Mouse (Mus musculus): ENCODE results near the gene Oxct1.

The Oxct1 gene

DNA sequence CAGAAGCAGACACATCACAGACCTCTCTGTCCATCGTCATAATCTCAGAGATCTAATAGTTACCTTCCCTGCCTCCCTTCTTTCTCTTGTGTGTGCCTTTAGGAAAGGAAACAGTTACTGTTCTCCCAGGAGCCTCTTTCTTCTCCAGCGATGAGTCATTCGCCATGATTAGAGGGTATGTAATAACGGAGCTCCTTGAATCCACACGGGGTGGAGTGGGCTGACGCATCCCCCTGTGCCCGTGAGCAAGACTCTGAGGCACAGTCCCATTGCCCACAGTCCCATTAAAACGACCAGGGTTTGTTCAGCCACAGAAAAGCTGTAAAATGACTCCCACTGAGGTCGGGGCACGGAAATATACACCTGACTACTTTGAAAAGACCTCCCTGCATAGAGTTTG lies 74.8 kb downstream of the Oxct1 start:
- in situ Hi-C loops (cut with MboI; ENCODE audit: low sequenced_read_pairs), result no loop called here

DNA sequence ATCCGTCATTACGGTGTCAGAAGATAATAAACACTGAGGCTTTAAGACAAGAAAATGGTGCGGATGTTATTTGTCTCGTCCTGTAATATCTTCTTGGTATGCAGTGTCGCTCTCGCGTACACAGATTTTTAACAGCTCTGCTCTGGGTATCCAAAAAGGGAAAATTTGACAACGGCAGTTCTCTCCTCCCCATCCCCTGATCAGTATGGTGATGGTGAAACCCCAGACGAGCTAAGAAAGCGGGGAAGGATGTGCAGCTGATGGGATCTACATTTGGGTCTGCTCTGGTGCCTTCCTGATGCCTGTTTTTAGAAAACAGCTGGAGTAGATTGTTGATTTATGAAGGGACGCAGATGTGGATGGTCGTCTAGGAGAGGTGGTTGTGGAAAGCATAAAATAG lies 78.1 kb downstream of the Oxct1 start:
- in situ Hi-C loops (cut with MboI; ENCODE audit: low sequenced_read_pairs), result no loop called here

DNA sequence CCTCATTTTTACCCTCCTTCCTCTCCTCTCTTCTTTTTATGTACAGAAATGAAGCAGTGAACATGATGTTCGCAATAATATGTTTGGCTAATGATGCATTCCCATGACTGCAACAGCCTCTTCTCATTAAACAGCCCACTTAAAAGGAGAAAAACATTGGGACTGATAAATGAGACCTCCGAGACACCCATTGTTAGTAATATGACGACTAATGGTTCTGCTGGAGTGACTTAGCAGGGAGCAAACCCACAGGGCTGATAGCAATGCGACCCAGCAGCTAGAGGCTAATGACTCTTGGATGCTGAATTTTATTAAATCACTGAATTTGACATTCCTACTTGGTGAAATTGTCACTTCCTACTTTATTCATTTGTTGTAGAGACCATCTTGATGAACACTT lies 79.3 kb downstream of the Oxct1 start:
- in situ Hi-C loops (cut with MboI; ENCODE audit: low sequenced_read_pairs), result no loop called here

DNA sequence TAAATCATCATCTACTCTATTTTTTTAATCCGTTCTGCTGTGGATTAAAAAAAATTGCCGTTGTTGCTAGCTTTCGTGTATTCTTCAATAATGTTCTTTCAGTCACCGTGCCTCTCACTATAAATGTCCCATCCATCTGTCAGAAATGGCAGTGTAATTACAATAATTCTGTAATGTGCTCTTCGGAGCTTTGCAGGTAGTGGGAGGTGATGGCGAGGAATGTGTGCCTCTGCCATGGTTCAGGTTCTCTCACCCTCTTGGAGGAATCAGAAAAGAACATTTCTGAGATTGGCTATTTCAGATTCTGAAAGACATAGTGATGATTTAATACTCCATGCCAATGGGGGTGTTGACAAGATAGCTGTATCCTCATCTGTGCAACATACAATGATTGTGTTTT lies 93.8 kb downstream of the Oxct1 start:
- in situ Hi-C loops (cut with MboI; ENCODE audit: low sequenced_read_pairs), result no loop called here

DNA sequence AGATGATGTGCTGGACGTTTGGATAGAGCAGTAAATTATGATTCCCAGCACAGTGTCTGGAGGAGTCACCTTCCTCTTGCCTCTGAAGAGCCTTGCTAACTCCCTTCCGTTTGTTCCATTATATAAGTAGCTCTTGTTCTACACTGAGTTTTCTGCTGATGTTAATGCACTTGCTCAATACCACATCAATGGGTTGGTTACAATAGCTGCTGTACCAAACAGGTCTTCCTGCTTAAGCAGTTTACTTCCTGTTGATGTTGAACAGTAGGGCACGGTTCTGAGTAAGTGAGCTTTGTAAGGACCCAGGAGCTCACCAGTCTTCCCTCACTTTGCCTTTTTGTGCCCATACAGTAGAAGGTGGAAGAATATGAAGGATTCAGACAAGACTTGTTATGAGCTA lies 98.5 kb downstream of the Oxct1 start:
- in situ Hi-C loops (cut with MboI; ENCODE audit: low sequenced_read_pairs), result no loop called here

DNA sequence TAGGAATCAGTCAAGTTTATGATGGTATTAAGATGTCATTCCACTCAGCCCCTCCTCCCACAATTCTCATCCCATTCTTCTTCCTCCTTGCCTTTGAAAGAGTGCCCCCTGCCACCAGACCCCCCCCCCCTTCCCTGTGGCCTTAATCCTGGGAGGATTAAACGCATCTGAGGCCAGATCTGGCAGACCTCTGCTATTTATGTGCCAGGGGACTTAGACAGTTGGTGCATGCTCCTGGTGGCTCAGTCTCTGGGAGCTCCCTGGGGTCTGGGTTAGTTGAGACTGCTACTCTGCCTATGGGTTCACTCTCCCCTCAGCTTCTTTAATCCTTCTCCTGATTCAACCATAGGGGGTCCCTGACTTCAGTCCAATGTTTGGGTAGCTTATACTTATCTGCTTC lies 112.3 kb downstream of the Oxct1 start:
- in situ Hi-C loops (cut with MboI; ENCODE audit: low sequenced_read_pairs), result no loop called here

GRCm38 (mm10) chr15:4139516-4139915 lies 113.3 kb downstream of the Oxct1 start:
- in situ Hi-C loops (cut with MboI; ENCODE audit: low sequenced_read_pairs), result no loop called here

- in situ Hi-C loops (cut with MboI; ENCODE audit: low sequenced_read_pairs), result no loop called here
Observed at GRCm38 (mm10) chr15:4145352-4145751, 119.2 kb downstream of the Oxct1 start.

DNA sequence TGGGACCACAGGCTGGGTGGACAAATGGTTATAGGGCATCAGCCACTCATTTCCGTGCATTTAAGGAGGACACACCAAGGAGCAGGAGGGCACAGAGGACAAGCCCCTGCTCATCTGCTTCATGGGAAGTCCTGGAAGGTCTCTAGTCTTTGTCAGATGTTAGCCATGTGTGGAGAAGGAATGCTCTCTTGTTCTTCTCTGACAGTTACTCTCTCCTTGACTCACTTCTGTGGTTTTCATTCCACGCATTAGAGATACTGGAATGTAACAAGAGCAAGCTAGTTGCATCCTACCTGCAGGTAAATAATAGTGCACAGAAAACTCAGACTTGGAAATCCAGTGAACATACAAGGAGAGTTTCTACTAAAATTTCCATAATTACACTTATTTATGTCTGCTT lies 121.5 kb downstream of the Oxct1 start:
- in situ Hi-C loops (cut with MboI; ENCODE audit: low sequenced_read_pairs), result no loop called here

GRCm38 (mm10) chr15:4148649-4149389 lies 122.6 kb downstream of the Oxct1 start:
- in situ Hi-C loops (cut with MboI; ENCODE audit: low sequenced_read_pairs), result no loop called here

GRCm38 (mm10) chr15:4154646-4155045 lies 128.5 kb downstream of the Oxct1 start:
- in situ Hi-C loops (cut with MboI; ENCODE audit: low sequenced_read_pairs), result no loop called here

DNA sequence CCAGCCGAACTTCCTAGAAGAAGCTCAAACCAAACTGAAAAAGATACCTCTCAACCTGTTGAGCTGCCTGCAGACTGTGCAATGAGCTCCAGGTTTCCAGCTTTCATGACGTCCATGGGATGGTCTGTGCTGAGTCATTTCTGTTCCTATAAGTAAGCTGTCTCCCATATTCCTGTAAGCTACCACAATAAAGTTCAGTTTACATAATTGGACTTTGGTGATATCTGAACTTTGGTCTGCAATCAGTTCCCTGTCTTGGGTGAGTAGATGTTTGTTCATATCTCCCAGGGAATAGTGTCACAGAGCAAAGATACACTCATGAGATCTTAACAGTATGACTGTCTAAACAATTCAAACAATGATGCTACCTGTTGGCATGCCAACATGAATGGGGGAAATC lies 141.8 kb downstream of the Oxct1 start:
- in situ Hi-C loops (cut with MboI; ENCODE audit: low sequenced_read_pairs), result no loop called here

GRCm38 (mm10) chr15:4171600-4171999 lies 145.4 kb downstream of the Oxct1 start:
- in situ Hi-C loops (cut with MboI; ENCODE audit: low sequenced_read_pairs), result no loop called here

DNA sequence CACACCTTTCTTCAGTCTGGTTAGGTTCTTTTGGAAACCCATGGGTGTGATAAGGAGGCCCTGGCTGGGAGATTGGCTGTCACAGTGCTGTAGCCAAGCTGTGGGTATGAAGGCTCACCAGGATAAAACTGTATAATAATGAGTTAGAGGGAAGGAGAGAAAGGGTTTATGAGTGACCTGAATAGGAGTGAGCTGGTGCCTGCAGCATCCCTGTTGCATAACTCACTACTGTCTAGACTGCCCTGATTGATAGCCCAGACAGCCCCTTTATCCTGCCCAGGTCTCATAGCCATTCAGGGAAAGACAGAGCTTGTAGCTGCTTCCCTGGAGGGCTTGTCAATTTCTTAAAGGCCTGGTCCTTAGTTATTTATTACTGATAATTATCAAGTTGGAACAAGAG lies 171.7 kb downstream of the Oxct1 start:
- in situ Hi-C loops (cut with MboI; ENCODE audit: low sequenced_read_pairs), result no loop called here

Measured in CH12F3 (cell line).